Mouse (Mus musculus): Measurements from ENCODE around the gene Gm21981.

Gm21981 gene

GRCm38 (mm10) chr17:47702548-47703345 is 8.5 kb upstream of the Gm21981 start:
- DNase-seq (ENCODE audit: low spot score): no peak

- no peak for DNase-seq (ENCODE audit: low spot score)
Observed at GRCm38 (mm10) chr17:47701793-47702192, 7.5 kb upstream of the Gm21981 start.

DNA sequence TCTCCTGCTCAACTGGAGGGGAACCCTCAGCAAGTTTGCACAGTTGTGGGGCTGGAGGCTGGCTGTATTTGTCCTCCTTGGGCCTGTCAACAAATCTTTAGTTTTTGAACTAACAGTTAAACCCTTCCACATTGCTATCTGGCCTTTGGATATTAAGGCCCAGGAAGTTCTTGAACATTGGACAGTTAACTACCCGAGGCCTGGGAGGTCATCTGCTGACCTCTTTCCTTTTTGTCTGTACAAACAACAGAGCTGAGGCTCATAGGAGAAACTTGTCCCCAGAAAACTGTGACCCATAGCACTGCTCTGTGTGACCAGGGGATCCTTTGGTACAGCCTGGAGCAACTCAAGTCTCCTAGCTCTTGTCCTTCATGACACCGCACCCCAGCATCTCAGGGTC is 4.8 kb upstream of the Gm21981 start:
- DNase-seq (ENCODE audit: low spot score): no peak

DNA sequence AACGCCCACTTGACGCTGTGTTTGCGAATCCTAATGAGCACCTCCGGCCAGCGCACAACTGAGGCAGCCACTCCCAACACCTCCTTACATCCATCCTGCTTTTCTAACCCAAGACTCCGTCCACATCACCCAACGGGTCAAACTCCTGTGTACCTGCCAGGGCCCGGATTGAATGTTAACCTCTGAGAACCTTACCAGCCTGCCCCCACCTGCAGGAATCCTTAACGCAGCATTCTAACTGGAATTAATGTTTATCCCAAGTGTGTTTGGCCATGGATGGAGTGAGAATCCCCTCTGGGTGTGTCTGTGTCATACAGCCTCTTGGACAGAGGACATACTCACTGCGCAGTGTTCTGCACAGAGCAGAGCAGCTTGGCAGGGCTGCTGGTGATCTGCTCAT is 3.9 kb upstream of the Gm21981 start:
- no peak for DNase-seq (ENCODE audit: low spot score)

GRCm38 (mm10) chr17:47695337-47695710 is 1.1 kb upstream of the Gm21981 start:
- no peak for DNase-seq (ENCODE audit: low spot score)

- DNase-seq (ENCODE audit: low spot score): peak; percentile 98
Observed at GRCm38 (mm10) chr17:47694503-47695336, 465 bp upstream of the Gm21981 start, which contains the start of gene Prickle4. Prickle4 (minus strand) TSS chr17:47694736.

DNA sequence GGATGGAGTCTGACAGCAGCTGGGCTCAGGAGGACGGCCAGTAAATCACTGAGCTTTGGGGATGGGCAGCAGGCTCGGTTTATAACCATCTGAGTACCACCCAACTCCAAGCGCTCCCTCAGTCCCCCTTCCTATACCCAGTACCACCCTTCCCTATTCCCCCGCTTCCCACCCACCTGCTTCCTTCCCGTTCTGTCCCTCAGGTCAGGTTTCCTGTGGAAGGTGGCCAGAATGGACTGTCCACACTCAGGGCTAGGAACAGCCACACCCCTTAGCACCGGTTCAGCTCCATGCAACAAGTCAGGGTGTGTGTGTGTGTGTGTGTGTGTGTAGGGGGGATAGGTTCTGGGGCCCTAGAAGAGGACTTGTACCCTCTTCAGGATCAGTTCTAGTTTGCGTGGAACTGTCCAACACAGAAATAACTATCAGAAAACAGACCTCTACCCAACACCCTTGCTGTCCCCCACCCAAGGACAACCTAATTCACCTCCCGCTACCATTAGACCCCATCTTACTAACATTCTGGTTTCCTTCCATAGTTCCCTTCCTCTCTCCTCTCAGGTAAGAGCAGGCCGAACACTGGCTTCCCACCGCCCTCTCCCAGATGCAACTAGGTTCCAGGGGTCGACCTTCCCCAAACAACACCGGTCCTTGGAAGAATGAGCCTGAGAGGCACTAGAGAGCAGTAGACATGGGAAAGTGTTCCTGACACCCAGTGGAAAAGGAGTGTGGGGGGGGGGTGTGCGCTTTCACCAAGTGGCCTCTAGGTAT is 399 bp downstream of the Gm21981 start:
- no peak for DNase-seq (ENCODE audit: low spot score)

GRCm38 (mm10) chr17:47691650-47692049 is 2.6 kb downstream of the Gm21981 start:
- DNase-seq (ENCODE audit: low spot score): no peak

DNA sequence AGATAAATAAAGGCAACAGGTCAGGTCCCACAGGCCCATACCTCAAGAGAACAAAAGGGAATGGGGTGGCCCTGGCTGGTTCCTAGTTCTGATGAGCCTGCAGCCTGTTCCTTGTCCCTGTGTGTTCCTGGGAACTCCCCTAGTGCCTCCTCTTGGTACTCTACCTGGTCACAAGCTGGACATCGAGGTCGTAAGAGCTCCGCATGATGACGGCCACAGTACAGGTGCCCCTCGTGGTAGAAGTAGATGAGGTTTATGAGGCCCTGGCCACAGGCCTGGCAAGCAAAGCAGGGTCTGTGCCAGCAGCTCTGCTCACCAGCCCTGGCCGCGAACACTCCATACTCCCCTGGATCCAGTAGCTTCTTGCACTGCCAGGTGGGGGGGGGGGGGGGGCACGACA is 4.4 kb downstream of the Gm21981 start:
- no peak for DNase-seq (ENCODE audit: low spot score)

GRCm38 (mm10) chr17:47688608-47689575 is 5.4 kb downstream of the Gm21981 start, which contains the start of gene Frs3:
Frs3 (plus strand) TSS chr17:47689030.
- peak; percentile 75 for DNase-seq (ENCODE audit: low spot score)

DNA sequence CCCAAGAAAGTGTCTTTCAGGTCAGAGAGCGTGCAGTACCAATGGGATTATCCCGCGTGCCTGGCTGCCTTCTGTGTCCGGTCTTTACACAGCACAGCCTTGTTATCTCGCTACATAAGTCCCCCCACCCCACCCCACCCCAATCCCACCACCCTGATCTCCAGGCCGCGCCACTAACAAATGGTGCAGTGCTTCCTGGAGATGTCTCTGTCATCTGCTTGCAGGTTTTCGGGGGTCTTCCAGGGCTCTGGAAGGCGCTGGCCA is 6.0 kb downstream of the Gm21981 start, which contains the start of gene Tomm6:
Gene Tomm6, minus strand, starts transcription at position 43 of the 264 bp plus-strand sequence.
- no peak for DNase-seq (ENCODE audit: low spot score)

GRCm38 (mm10) chr17:47687409-47688343 is 6.6 kb downstream of the Gm21981 start:
- peak; percentile 96 for DNase-seq (ENCODE audit: low spot score)

DNA sequence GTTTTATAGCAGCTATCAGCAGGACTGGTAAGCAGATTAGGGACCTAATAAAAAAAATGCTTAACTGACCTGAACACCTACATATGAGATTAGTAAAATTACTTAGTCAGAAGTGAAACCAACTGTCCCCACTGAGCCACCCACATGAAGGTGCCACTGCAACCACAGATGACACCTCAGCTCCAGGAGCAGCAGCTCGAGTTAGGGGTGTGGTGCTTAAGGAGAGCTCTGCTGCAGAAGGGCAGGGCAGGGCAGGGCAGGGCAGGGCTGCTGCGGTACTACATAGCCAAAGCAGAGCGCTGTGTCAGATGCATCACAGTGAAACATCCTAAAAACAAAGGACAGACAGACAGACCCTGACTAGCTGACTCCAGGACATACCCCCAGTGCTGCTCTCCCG is 11.4 kb downstream of the Gm21981 start:
- no peak for DNase-seq (ENCODE audit: low spot score)

DNA sequence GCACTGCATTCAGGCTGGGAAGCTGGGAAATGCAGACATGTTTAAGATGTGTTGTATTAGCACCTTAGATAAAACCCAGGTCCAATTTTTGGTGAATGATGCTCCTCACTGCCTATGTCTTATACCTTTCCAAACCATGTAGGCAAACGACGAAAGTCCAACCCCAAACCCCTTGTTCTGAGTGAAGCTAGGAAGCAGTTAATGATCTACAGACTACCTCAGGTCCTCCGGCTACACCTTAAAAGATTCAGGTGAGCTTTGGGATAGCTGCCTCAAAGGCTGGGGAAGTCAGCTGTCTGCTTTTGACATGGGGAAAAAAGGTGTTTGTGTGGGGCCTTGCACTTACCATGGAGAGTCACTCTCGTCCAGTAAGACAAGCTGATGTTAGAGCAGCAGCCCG is 15.6 kb downstream of the Gm21981 start:
- DNase-seq (ENCODE audit: low spot score): no peak

- DNase-seq (ENCODE audit: low spot score): no peak
Observed at GRCm38 (mm10) chr17:47678238-47678637, 16.0 kb downstream of the Gm21981 start.

DNA sequence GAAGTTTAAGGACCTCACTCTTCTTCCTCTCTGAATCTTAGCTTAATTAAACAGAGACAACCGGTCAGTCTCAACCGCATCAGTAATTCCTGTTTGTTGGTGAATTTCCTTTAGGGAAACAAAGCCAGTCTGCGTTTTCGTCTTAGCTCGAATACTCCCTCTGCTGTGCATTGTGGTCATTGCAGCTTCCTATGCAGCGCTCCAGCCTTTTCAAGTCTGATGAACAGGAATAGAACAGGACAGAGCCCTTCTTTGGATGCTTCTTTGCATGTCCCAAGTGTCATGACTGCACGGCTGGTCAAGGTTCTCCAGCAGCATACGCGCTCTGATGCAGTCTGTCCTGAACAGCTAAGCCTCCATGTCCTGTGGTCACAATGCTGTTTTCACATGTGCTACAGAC is 17.7 kb downstream of the Gm21981 start:
- DNase-seq (ENCODE audit: low spot score): peak; percentile 80

DNA sequence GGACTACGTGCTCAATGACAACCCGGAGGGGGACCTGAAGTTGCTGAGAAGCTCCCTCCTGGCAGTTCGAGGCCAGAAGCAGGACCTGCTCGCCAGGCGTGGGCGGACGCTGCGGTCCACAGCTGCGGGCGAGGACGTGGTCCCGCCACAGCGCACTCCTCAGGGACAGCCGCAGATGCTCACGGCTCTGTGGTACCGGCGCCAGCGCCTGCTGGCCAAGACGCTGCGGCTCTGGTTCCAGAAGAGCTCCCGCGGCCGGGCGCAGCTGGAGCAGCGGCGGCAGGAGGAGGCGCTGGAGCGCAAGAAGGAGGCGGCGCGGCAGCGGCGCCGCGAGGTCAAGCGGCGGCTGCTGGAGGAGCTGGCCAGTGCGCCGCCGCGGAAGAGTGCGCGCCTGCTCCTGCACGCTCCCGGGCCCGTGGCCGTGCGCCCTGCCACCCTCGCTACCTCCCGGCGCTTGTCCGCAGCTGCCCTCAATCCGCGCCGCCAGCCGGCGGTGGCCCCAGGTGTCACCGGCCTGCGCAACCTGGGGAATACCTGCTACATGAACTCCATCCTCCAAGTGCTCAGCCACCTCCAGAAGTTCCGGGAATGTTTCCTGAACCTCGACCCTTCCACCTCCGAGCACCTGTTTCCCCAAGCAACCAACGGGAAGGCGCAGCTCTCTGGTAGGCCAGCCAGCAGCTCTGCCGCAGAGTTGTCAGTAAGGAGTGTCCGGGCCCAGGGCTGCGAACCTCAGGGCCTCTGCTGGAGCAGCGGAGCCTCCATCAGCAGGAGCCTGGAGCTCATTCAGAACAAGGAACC is 21.7 kb downstream of the Gm21981 start:
- DNase-seq (ENCODE audit: low spot score): no peak

DNA sequence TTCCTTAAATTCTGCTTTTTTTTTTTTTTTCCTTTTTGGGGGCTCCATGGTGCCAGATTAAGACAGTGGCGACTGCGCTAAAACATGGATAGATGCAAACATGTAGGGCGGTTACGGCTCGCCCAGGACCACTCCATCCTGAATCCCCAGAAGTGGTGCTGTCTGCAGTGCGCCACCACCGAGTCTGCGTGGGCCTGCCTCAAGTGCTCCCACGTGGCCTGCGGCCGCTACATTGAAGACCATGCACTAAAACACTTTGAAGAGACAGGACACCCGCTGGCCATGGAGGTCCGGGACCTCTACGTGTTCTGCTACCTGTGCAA is 22.3 kb downstream of the Gm21981 start:
- DNase-seq (ENCODE audit: low spot score): no peak

- DNase-seq (ENCODE audit: low spot score): no peak
Observed at GRCm38 (mm10) chr17:47669166-47669565, 25.1 kb downstream of the Gm21981 start.

- DNase-seq (ENCODE audit: low spot score): no peak
Observed at GRCm38 (mm10) chr17:47664474-47664873, 29.8 kb downstream of the Gm21981 start.

Measured in layer of hippocampus, adult 11-12 months (tissue).